Mouse (Mus musculus) neural tube, postnatal 0 days (tissue): ENCODE results near the gene Ogfod3. TPM values are rescaled to one million over a fixed set of nuclear protein-coding genes. Genes with fewer than 3 reads are reported as not detected.

Experiments
- polyA plus RNA-seq: library from polyadenylated mRNA; unstranded; fragments of >200 nt; fragmentation: Nextera tagmentation; extraction: Ambion mirVana; gene quantifications from 2 replicates; pipeline ENCODE4 v1.2.1, GENCODE M21; 2015

Ogfod3 gene
- polyA plus RNA-seq, result 36.1 and 39.1 TPM in 2 replicates

GRCm38 (mm10) chr11:121204161-121205006, at the start of gene Ogfod3, which contains the start of gene Hexdc:
TSS of gene Ogfod3 (minus strand) at chr11:121204711.
TSS of gene Hexdc (plus strand) at chr11:121204433.

GRCm38 (mm10) chr11:121236564-121237344, 32.2 kb upstream of the Ogfod3 start, which contains the start of gene Narf:
TSS of gene Narf (plus strand) at chr11:121237253.

GRCm38 (mm10) chr11:121229018-121229439, 24.5 kb upstream of the Ogfod3 start, which contains the start of gene Cybc1:
TSS of gene Cybc1 (minus strand) at chr11:121229322.

GRCm38 (mm10) chr11:121159971-121160370, 44.5 kb downstream of the Ogfod3 start, which contains the start of gene Uts2r:
TSS of gene Uts2r (plus strand) at chr11:121160271.

GRCm38 (mm10) chr11:121145865-121146264, 58.6 kb downstream of the Ogfod3 start, which contains the start of gene Tex19.1:
TSS of gene Tex19.1 (plus strand) at chr11:121146143.

Other genes with a start within 250 kb of the Ogfod3 start
- 87.4 and 94.5 TPM in 2 replicates for gene Csnk1d, start 213.4 kb downstream of the Ogfod3 start, polyA plus RNA-seq
- 0.18 TPM in 1 of 2 replicates, not detected in the other for gene Cd7, start 165.3 kb downstream of the Ogfod3 start, polyA plus RNA-seq
- gene Sectm1b, start 141.1 kb downstream of the Ogfod3 start, polyA plus RNA-seq, result not detected in 2 replicates
- 0.26 and 0.50 TPM in 2 replicates for gene Sectm1a, start 123.5 kb downstream of the Ogfod3 start, polyA plus RNA-seq
- gene Tex19.2, start 86.0 kb downstream of the Ogfod3 start, polyA plus RNA-seq, result not detected in 2 replicates
- 0.09 TPM in 1 of 2 replicates, not detected in the other for gene Tex19.1, start 58.6 kb downstream of the Ogfod3 start, polyA plus RNA-seq
- 0.72 and 0.88 TPM in 2 replicates for gene Uts2r, start 44.4 kb downstream of the Ogfod3 start, polyA plus RNA-seq
- gene Hexdc, start 278 bp downstream of the Ogfod3 start, polyA plus RNA-seq, result 35.7 and 46.1 TPM in 2 replicates
- gene Cybc1, start 24.6 kb upstream of the Ogfod3 start, polyA plus RNA-seq, result 24.0 and 25.7 TPM in 2 replicates
- 34.3 and 34.8 TPM in 2 replicates for gene Narf, start 32.5 kb upstream of the Ogfod3 start, polyA plus RNA-seq
- gene Foxk2, start 55.3 kb upstream of the Ogfod3 start, polyA plus RNA-seq, result 17.5 and 23.6 TPM in 2 replicates
- 77.1 and 83.8 TPM in 2 replicates for gene Wdr45b, start 149.7 kb upstream of the Ogfod3 start, polyA plus RNA-seq
- 18.7 and 20.6 TPM in 2 replicates for gene Rab40b, start 183.5 kb upstream of the Ogfod3 start, polyA plus RNA-seq
- 9.6 and 9.7 TPM in 2 replicates for gene Fn3krp, start 216.7 kb upstream of the Ogfod3 start, polyA plus RNA-seq
- gene Fn3k, start 230.2 kb upstream of the Ogfod3 start, polyA plus RNA-seq, result 8.4 and 10.3 TPM in 2 replicates
- 51.1 and 51.7 TPM in 2 replicates for gene Tbcd, start 247.2 kb upstream of the Ogfod3 start, polyA plus RNA-seq